Mouse (Mus musculus): ENCODE measurements at regions not wholly inside any gene's neighbourhood (a gene's known extent, or its start where the extent isn't known, plus 50 kb on each side); places are given as distances from the start of the nearest gene placed in this dataset.

GRCm38 (mm10) chr10:52529661-52530060, 112.3 kb downstream of the Nus1 start:
- peak; percentile 92 for DNase-seq

GRCm38 (mm10) chr10:52530846-52531245, 113.5 kb downstream of the Nus1 start:
- no peak for DNase-seq

GRCm38 (mm10) chr10:52533278-52533892, 116.0 kb downstream of the Nus1 start:
- DNase-seq, result no peak

GRCm38 (mm10) chr10:52533893-52534287, 116.5 kb downstream of the Nus1 start:
- no peak for DNase-seq

- DNase-seq, result no peak
Measured at GRCm38 (mm10) chr10:52545566-52545965, 128.2 kb downstream of the Nus1 start.

- DNase-seq, result no peak
Measured at GRCm38 (mm10) chr10:52577383-52577782, 113.0 kb upstream of the Slc35f1 start.

GRCm38 (mm10) chr10:52577795-52578194, 112.5 kb upstream of the Slc35f1 start:
- DNase-seq, result no peak

- no peak for DNase-seq
Measured at GRCm38 (mm10) chr10:52578238-52578832, 112.0 kb upstream of the Slc35f1 start.

- DNase-seq, result no peak
Measured at GRCm38 (mm10) chr10:52593780-52594179, 96.6 kb upstream of the Slc35f1 start.

All from heart, adult 11 months (tissue).